Mouse (Mus musculus) brain, adult 2 months (tissue): ENCODE measurements around the gene Synpo2.
A peak's percentile ranks its signal among the peaks of the same experiment; 100 is the strongest.

Experiments used
- DNase-seq: peaks from one replicate; pipeline ENCODE4 v3.0.0; 2011; ENCODE audit warnings: low read depth, low spot score

The Synpo2 gene

DNA sequence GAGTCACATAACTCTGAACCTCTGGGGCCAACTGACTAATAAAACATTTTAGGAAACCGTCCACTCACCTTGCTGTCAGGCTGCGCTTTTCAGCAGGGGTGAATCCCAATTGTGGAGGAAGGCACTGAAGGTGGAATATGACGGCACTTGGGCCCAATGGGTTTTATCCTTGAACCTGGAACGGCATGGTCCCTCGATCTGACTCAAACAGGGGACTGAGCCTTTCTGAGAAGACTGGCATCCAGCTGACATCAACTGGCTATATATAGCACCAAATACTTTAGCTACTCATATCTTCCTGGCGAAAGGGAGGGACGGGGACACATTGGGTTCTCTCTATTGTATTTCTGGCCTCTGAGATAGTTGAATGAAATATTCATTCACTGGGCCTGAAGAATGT is 201.2 kb downstream of the Synpo2 start, which contains the start of gene Myoz2:
Gene Myoz2, minus strand, starts transcription at position 264 of the 400 bp plus-strand sequence.
- DNase-seq, result peak; percentile 11

GRCm38 (mm10) chr3:123033804-123034203 is 202.1 kb downstream of the Synpo2 start:
- DNase-seq, result no peak
